Mouse (Mus musculus) yolk sac, embryonic 10.5 days (tissue): ENCODE data around the gene Helt.
"Not testable (repeated sequence)": the region's sequence is repeated elsewhere in the genome, so short reads cannot be mapped to it uniquely, and the experiment has no call there.

Source experiments
- DNase-seq: peaks from one replicate; pipeline ENCODE4 v3.0.0-alpha.2; 2017; ENCODE audit warnings: low spot score

The Helt gene

DNA sequence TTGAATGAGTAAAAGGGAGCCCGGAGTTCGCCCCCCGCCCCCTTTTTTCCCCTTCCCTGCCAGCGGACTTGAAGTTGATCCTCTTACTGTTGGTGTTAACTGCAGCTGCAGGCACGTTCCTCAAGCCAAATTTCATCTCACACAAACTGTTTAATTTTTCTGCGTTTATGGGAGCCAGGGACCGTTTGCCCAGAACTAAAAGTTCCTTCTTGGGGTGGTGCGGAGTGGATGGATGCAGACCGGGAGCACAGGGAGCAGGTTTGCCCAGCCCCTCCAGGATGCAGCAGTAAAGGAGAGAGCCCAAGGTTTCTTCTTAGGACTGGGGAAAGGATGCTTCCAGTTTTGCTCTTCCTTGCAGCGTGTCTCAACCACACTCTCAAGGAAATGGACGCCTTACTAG lies 2.1 kb upstream of the Helt start:
- DNase-seq = no peak

DNA sequence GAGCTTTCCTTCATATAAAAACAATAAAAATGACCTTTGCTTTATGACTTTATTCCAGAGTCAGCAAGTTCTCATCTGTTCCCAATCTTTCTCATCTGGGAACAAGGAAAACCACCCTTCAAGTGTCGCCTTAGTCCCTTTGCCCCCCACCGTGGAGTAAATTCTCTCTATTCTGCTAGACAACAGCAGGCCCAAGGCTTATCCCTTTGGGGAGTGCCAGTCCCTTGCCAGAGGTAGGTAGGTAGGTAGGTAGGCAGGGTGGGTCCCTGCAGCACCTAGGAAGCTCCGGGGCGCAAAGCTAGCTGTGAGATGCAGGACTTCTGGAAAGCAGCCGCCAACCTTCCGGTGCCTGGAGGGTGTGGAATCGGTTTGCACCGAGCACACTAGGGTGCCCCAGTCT lies 1.5 kb upstream of the Helt start:
- no peak for DNase-seq

DNA sequence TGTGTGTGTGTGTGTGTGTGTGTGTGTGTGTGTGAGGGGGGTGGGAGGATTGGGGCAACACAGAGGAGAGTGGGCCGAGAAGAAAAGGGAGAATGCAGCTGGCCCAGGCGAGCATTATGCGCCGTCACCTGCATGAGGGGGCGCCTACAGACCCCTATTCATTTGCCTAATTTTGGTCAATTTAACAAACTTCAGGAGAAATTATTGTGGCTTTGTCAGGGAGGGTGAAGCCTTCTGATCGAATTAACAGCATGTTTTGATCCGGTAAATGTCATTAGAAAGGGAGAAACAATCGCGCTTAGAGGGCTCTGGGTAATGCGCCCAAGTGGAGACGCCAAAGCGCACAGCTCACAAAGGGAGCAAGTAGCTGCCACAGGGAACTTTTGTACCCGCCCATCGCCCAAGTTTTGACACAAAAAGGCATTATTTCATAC lies 647 bp upstream of the Helt start:
- no peak for DNase-seq

DNA sequence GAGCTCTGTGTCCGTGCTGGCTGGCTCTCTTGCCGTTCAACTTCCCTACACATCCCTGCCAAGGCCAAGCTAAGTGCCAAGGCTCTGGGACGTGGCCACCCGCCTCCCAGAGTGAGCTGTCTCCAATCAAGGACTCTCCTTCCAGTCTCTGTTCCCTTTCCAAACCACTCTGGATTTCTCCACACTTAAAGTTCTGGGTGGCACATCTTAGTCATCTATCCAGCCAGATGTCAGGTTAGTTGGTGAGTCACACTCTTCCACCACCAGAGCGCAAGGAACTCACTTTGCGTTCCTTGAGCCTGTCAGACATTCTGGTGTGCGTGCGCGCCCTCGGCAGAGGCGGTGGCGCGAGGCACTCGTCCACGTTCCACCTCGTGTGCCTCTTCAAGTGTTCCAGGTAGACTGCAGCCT lies 725 bp downstream of the Helt start:
- DNase-seq = no peak

DNA sequence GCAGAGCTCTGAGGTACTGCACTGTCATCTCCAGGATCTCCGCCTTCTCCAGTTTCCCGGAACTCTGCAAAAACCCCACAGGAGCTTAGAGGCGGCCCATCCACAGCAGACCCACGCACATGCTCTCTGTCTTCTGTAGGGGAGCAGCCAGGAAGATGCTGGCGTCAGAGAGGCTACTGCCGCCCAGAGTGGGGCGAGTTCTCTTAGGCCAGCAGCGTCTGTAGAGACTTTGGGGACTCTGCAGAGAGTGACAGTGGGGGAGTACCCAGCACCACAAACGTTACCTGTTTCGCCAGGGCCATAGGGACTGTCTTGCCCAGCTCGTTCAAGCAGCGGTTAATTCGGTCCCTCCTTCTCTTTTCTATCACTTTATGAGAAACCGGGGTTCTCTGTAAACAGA lies 1.3 kb downstream of the Helt start:
- no peak for DNase-seq

DNA sequence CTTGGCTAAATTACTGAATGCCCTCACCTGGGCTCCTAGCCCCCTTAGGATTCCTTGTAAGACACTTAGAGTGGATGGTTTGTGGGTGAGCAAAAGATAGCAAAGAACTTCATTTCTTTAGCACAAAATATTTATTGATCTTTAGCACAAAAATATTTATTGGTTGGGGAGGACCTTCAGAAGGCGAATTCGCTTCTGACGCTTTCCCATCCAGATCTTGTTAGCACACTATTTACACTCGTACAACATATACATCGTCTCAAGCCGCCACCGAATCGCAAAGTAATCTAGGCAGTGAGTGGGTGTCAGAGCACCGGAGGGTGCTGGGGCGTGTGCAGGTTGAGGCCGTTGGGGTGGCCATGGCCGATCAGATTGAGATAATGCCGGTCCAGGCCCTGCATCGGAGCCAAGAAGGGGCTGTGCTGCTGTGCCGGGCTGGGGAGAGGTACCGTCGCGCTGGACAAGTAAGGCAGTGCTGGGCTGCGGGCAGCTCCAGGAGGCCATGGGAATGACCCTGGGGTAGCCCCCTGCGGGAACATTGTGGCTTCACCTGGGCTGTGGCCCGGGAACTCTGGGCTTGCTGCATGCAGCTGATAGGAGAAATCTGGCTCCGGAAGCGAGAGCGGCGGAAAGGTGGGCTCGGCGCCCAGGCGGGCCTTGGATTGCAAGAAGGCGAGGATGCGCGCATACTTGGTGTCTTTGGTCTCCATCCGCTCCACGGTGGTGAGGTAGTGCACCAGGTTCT lies 2.4 kb downstream of the Helt start:
- no peak for DNase-seq

DNA sequence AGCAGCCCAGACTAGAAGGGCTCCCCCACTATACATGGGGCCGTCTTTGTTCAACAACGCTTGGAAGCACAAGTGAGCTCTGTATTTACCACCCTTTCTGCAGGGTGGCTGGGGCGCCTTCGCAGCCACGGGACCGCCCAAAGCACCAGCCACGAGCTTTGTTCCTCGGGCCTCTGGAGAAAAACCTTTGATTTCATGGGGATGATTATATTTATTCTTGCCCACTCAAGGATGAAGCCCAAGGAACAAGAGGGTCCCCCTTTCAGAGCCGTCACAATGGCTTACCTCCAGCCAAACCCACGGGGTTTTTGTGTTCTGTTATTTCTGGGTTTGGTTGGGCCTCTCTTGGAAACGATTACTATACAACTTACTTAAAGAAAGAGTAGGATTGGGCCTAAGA lies 5.2 kb downstream of the Helt start:
- DNase-seq = no peak

DNA sequence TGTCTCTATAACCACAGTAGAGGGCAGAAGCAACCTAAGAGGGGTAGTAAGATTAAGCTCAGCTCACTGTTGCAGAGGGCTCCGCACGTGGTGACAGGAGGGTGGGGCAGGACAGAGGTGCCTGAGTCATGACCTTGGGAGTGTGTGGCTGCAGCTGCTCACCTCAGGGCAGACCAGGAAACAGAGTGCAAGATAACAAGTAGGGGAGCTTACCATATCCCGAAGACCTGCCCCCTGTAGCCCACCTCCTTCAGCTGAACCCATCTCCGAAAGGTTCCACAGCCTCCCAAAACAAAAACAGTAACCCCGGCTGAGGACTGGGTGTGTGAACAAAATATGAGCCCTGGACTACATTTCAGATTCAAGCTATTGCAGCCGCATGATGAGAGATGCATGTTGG lies 6.5 kb downstream of the Helt start:
- no peak for DNase-seq

DNA sequence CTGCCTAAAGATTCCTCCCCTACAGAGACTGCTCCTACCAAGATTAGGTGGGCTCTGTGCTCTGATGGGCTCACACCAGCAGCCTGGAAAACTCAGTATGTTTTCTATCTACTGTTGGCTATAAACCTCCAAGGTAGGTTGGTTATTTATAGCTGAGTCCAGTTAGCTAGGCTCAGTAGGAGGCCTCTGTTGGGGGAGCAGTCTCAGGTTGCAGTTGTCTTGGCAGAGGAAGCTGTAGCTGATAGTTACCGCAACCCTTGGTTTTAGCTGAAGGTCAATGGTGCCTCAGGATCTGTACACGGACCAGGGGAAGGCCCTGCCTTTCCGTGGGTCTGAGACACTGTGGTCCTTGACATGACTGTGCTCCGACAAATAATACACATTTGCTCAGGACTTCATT lies 8.5 kb downstream of the Helt start:
- no peak for DNase-seq

DNA sequence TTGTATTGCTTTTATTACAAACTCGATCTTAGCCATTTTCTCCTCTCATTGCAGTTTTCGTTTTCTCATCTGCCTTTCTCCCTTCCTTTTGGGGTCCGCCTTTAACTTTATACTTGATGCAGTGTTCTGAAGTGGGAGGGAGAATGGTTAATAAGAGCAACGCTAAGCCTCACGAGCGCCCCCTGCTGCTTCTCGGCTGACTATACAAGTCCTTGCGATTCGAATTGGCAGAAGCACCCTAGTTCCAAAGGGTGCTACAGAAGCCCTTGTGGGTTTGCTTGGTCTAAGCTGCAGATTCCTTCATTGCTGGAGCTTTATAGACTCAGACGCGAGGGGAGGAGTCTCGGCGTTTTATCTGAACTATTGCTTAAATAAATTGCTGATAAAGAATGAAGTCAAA lies 12.9 kb downstream of the Helt start:
- peak; percentile 17 for DNase-seq

DNA sequence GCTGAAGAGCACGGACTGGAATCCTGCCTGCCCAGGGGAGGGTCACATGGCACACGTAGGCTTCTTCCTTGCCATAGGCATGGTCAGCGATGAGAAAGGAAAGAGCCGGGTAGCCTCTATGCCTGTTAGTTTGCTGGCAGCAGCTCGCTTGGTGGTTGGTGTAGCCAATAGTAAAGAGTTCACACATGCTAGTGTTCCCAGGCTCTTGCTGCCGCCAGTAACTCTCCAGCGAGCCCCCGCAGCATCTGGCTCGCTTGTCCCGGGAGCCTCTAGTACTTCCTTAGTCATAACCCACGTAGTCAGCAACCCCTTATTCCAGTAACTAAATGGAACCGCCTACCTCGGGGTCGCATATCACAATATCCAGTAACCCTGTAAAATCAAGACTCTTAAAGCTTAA lies 17.5 kb downstream of the Helt start:
- DNase-seq = no peak

DNA sequence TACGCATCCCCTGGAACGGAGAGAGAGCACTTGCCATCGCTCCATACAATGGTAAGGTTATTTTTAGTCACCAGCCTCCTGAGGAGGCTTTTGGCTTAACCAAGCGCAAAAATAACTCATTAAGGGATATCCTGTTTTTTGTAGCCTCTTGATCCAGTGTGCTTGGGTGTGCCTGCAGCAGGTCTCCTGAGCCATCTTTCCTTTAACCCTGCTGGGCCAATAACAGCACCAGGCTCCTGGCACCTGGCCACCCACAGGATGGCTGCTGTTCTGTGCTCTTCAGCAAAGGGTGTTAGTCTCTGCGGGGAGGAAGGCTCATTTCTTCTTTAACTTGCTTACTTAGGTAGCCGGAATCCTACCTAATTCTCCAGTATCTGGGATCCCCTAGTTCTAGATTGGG lies 23.7 kb downstream of the Helt start:
- no peak for DNase-seq

DNA sequence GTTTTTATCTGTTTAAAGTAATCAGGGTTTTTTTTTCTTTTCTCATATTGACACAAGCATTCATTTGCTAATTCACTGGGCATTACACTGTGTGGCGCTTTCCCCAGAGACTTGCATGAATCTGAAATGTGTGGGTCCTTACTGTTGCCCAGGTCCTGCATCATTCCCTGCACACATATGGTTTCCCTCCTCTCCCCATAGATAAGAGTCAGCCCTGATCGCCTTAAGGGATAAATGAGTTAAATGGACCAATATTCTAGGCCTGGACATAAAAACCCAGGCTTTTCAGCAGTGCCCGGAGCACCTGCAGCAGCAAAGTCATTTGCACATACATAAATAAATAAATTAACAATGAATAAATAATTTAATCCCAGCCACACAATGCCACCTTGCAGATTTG lies 24.3 kb downstream of the Helt start:
- no peak for DNase-seq

DNA sequence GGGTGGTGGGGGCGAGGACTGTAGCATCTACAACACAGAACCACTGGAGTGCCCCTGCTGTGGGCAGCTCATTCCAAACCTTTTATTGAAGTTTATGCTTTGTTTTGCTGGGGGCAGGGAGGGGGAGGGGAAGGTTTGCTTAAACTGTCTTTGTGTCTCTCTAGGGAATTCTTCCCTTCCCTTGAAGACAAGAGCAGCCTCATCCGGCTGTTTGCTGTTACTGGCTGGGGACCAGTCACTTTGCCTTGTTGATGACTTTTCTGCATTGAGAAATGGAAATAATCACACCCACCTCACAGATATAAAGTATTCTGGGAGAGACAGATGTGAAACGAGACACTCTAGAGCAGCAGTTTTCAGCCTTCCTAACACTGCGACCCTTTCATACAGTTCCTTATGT lies 27.7 kb downstream of the Helt start:
- no peak for DNase-seq

DNA sequence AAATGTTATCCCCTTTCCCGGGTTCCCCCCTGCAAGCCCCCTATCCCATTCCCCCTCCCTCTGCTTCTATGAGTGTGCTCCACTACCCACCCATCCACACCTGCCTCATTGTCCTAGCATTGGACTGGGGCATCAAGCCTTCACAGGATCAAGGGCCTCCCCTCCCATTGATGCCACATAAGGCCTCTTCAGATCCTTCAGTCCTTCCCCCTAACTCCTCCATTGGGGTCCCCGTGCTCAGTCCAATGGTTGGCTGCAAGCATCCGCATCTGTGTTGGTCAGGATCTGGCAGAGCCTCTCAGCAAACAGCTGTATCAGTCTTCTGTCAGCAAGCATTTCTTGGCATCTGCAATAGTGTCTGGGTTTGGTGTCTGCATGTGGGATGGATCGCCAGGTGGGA lies 30.3 kb downstream of the Helt start:
- DNase-seq = not testable (repeated sequence)

DNA sequence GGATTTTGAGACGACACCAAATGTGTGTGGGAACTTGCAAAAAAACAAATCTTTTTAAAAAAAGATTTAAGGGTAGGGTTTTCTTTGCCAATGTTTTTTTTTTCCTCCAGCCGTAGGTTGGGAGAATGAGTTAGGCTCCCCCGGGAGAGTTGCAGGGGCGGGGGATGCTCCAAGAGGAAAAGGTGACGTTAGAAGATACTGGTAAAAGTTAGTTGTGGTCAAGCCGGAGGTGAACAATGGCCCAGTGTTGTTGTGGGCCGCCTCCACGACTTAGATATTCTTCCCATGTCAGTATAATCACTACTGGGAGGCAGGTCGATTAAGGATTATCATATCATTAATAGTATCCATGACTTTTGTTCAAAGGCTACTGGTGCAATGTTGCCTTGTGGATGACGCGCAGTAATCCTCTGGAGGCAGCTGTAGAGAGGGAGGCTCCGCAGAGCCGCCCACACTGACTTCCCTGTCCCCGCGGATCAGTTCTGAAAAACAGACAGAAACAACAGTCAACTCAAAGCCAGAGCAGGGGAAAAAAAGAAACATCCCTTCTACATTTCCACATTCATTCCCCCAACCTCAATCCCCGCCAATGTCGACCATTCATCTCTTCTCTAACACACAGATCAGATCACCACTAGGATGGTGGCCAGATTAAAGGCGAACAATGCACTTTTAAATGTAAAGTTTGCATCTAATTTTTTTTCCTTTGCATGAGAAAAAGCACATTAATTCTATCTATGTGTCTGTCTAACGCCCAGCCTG lies 36.4 kb downstream of the Helt start:
- DNase-seq = no peak

DNA sequence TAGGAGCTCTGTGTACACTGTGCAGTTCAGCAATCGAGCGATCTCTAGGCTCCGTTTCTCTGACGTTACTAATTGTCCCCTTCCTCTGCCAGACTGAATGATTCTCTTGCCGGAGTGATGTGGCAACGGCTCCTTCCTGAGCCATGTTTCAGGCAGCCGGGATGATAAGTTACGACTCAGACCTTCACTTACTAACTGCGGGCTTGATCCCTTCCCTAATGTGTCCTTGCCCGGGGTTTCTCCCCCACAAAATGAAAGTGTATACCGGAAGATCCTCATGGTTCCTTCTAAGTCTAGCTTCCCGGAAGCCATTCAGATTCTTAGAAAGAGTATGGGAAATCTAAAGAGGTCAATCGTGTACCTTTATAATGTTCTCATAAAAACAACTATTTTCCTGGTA lies 42.0 kb downstream of the Helt start:
- DNase-seq = no peak

DNA sequence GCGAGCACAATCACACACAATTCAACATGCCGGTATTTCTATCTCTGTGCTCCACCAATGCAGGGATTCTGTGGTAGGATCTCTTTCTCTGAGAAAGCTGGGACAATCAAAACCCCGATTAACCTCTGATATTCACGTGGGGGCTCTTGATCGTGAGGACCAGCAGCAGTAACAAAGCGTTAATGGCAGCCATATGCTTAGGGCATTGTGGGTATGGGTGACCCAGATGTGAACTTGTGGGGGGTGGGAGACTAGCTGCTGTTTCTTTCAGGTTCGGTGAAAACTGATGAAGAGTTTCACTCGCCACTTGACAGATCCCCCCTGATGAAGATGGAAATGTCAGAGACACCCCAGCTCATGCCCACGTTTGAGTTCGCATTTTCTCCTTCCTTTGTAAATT lies 42.9 kb downstream of the Helt start:
- DNase-seq = no peak

DNA sequence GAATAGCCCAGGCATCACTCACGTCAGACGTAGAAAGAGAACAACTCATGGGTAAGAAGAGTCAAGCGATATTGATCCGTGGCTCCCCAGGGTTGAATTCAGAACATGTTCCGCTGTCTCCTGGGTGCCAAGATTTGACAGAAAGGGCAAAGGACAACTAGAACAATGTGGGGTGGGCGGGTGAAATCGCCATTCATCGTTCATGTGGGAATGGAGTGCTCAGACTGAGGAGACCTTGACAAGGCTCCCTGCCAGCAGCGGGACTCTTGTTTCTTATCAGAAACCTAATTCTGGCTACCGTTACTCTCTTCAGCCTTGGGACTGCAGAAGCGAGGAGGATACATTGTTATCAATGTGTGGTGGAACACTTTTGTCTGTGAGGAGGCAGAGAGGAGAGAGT lies 48.1 kb downstream of the Helt start:
- no peak for DNase-seq

DNA sequence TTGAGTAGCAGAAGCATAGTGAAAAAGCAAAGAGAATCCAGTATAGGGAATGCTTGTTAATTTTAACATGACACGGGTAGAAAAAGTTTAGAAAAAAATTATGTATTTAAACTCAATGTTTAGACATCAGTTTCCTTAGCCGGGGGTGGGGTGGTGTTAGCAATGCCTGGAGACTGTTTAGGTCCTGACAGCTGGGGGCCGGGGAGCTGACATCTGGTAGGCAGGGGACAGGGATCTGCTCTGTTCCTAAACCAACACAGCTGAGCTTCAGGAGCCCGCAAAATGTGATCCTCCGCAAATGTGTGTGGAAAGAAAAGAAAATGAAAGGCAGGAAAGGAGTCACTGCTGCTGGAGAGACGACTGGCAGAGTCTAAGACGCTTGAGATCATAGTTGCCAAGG lies 51.5 kb downstream of the Helt start:
- DNase-seq = no peak
